Mouse (Mus musculus): ENCODE measurements around the gene Gphn. TPM values are rescaled to one million over a fixed set of nuclear protein-coding genes. Genes with fewer than 3 reads are reported as not detected.

The Gphn gene
- polyA plus RNA-seq, 1 experiment, result 10.3 TPM

DNA sequence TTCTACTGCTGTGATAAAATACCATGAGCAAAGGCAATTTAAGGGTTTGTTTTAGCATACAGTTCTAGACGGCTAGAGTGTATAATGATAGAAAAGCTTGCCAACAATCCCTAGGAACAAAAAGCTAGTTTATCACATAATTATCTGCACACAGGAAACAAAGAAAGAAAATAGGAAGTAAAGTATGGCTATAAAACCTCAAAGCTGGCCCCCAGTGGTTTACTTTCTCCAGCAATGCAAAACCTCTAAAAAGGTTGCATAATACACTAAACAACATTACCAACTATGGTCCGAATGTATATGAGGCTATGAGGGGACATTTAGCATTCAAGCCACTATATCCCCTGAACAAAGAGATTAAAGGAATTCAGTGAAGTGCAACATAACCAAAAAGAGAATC is 405.6 kb downstream of the Gphn start:
- Histone ChIP-seq H3K4me3 (no peak overlapping the region), H3K36me3 (ENCODE audit: control insufficient read depth, insufficient read depth) (no peaks in the 10 kb centered on the region)

DNA sequence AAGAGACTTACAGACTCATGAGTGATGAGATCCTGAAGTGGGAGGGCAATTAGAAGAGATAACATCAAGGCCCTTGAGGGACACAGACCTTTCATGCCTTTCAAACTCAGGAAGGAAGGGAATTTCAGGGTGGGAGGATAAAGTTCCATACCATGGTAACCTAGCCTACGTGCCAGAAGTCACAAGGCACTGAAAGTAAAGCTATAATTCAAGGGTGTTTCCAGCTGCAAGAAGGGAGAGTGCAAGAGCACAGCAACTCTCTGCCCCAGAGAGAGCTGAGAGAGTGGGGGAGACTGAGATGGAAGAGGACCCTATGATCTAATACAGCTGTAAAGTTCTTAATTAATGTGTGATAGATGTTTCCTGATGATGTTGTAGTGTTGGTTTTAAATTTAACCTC is 413.3 kb downstream of the Gphn start:
- Histone ChIP-seq H3ac (ENCODE audit: control insufficient read depth, insufficient read length) (no peak overlapping the region), H3K79me2 (ENCODE audit: control insufficient read depth, insufficient read depth) (no peaks in the 10 kb centered on the region), H3K4me2 (ENCODE audit: low read depth) (no peak overlapping the region), H3K36me3 (ENCODE audit: control insufficient read depth, insufficient read depth) (no peaks in the 10 kb centered on the region), H3K4me3 (no peak overlapping the region), H3K27me3 (ENCODE audit: control insufficient read depth, insufficient read depth, insufficient read length) (no peaks in the 10 kb centered on the region)
- TF ChIP-seq MYOD1 (IDR thresholded peaks at IDR 0.05; ENCODE audit: control insufficient read depth in 1 of 3, insufficient read length in 2 of 3, low read depth in 2 of 3), result no peak
- TF ChIP-seq SRF (IDR thresholded peaks at IDR 0.05; ENCODE audit: control insufficient read depth, insufficient read length, low read depth), result no peak
- TF ChIP-seq CEBPB (IDR thresholded peaks at IDR 0.05; ENCODE audit: insufficient read depth, poor library complexity, severe bottlenecking), result no peak
- no peak for TF ChIP-seq E2F4 (IDR thresholded peaks at IDR 0.05; ENCODE audit: insufficient read depth)
- TF ChIP-seq TCF12 (IDR thresholded peaks at IDR 0.05; ENCODE audit: insufficient read depth, poor library complexity, severe bottlenecking), result no peak
- TF ChIP-seq POLR2A (IDR thresholded peaks at IDR 0.05; ENCODE audit: insufficient read length, low read depth), result no peak
- no peak for TF ChIP-seq USF1 (IDR thresholded peaks at IDR 0.05; ENCODE audit: low read depth)
- TF ChIP-seq REST (IDR thresholded peaks at IDR 0.05; ENCODE audit: insufficient read depth, insufficient read length), result no peak
- no peak for TF ChIP-seq POLR2AphosphoS2 (IDR thresholded peaks at IDR 0.05; ENCODE audit: insufficient read length, low read depth)
- TF ChIP-seq MAX (IDR thresholded peaks at IDR 0.05; ENCODE audit: low read depth), result no peak
- TF ChIP-seq MYOG (IDR thresholded peaks at IDR 0.05; ENCODE audit: control insufficient read depth in 1 of 3, insufficient read depth in 1 of 3, insufficient read length in 2 of 3, low read depth in 2 of 3), result no peak
- no peak for TF ChIP-seq TCF3 (IDR thresholded peaks at IDR 0.05; ENCODE audit: insufficient read length, low read depth)

More for the DNA sequence above, 405.6 kb downstream of the Gphn start:
- no peak overlapping the region for H3ac ChIP-seq (ENCODE audit: control insufficient read depth, insufficient read length)
- TF ChIP-seq POLR2AphosphoS2 (IDR thresholded peaks at IDR 0.05; ENCODE audit: insufficient read length, low read depth) (no peak), TCF3 (IDR thresholded peaks at IDR 0.05; ENCODE audit: insufficient read length, low read depth) (no peak), SRF (IDR thresholded peaks at IDR 0.05; ENCODE audit: control insufficient read depth, insufficient read length, low read depth) (no peak)
- no peaks in the 10 kb centered on the region for H3K27me3 ChIP-seq (ENCODE audit: control insufficient read depth, insufficient read depth, insufficient read length)
- H3K79me2 ChIP-seq (ENCODE audit: control insufficient read depth, insufficient read depth), result no peaks in the 10 kb centered on the region
- no peak overlapping the region for H3K4me2 ChIP-seq (ENCODE audit: low read depth)

DNA sequence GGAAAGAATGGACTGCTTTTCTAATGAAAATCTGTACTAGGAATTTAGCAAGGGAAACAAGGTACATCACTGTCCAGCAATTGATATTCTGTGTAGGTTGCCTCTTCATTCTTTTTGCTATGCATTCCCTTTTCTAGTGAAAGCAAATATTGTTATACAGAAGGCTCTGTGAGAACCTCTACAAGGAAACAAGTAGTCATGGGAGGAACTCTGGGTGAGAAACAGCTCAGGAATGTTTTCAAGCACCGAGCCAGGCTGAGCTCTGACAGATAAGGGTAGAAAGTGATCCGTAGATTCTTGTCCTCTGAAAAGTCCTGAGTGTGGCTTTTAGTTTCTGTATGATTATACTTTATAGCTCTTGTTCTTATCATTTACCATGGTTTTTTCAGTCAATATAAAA is 413.9 kb downstream of the Gphn start:
- Histone ChIP-seq H3K4me3 (no peak overlapping the region), H3K27me3 (ENCODE audit: control insufficient read depth, insufficient read depth, insufficient read length) (no peaks in the 10 kb centered on the region), H3ac (ENCODE audit: control insufficient read depth, insufficient read length) (no peak overlapping the region), H3K79me2 (ENCODE audit: control insufficient read depth, insufficient read depth) (no peaks in the 10 kb centered on the region), H3K36me3 (ENCODE audit: control insufficient read depth, insufficient read depth) (no peaks in the 10 kb centered on the region), H3K4me2 (ENCODE audit: low read depth) (no peak overlapping the region)
- TF ChIP-seq TCF3 (IDR thresholded peaks at IDR 0.05; ENCODE audit: insufficient read length, low read depth), result no peak
- TF ChIP-seq MYOG (IDR thresholded peaks at IDR 0.05; ENCODE audit: control insufficient read depth in 1 of 3, insufficient read depth in 1 of 3, insufficient read length in 2 of 3, low read depth in 2 of 3), result no peak
- TF ChIP-seq CEBPB (IDR thresholded peaks at IDR 0.05; ENCODE audit: insufficient read depth, poor library complexity, severe bottlenecking), result no peak
- TF ChIP-seq MYOD1 (IDR thresholded peaks at IDR 0.05; ENCODE audit: control insufficient read depth in 1 of 3, insufficient read length in 2 of 3, low read depth in 2 of 3), result no peak
- no peak for TF ChIP-seq TCF12 (IDR thresholded peaks at IDR 0.05; ENCODE audit: insufficient read depth, poor library complexity, severe bottlenecking)
- no peak for TF ChIP-seq USF1 (IDR thresholded peaks at IDR 0.05; ENCODE audit: low read depth)
- no peak for TF ChIP-seq SRF (IDR thresholded peaks at IDR 0.05; ENCODE audit: control insufficient read depth, insufficient read length, low read depth)
- no peak for TF ChIP-seq REST (IDR thresholded peaks at IDR 0.05; ENCODE audit: insufficient read depth, insufficient read length)
- TF ChIP-seq E2F4 (IDR thresholded peaks at IDR 0.05; ENCODE audit: insufficient read depth), result no peak
- TF ChIP-seq POLR2AphosphoS2 (IDR thresholded peaks at IDR 0.05; ENCODE audit: insufficient read length, low read depth), result no peak
- TF ChIP-seq POLR2A (IDR thresholded peaks at IDR 0.05; ENCODE audit: insufficient read length, low read depth), result no peak

DNA sequence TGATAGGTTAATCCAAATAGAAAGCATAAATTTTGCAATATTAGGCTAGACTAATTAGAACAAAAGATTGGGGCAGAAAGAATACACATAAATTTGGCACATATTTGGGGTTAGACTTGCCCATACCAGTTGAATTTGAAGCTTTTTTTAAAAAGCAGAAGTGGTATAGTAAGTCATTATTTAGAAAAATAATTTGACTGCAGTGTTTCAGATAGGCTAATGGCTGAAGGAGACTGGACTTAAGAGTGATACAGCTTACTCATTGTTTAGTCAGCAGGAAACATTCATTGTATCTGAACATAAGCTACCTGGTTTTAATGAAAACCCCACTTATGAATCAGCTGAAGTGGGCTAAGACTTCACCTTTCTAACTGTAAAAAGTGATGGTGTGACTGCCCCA is 415.0 kb downstream of the Gphn start:
- Histone ChIP-seq H3K27me3 (ENCODE audit: control insufficient read depth, insufficient read depth, insufficient read length) (no peaks in the 10 kb centered on the region), H3K4me3 (no peak overlapping the region), H3K36me3 (ENCODE audit: control insufficient read depth, insufficient read depth) (no peaks in the 10 kb centered on the region), H3ac (ENCODE audit: control insufficient read depth, insufficient read length) (no peak overlapping the region), H3K79me2 (ENCODE audit: control insufficient read depth, insufficient read depth) (no peaks in the 10 kb centered on the region), H3K4me2 (ENCODE audit: low read depth) (no peak overlapping the region)
- no peak for TF ChIP-seq MYOG (IDR thresholded peaks at IDR 0.05; ENCODE audit: control insufficient read depth in 1 of 3, insufficient read depth in 1 of 3, insufficient read length in 2 of 3, low read depth in 2 of 3)
- TF ChIP-seq TCF12 (IDR thresholded peaks at IDR 0.05; ENCODE audit: insufficient read depth, poor library complexity, severe bottlenecking), result no peak
- TF ChIP-seq MAX (IDR thresholded peaks at IDR 0.05; ENCODE audit: low read depth), result no peak
- TF ChIP-seq REST (IDR thresholded peaks at IDR 0.05; ENCODE audit: insufficient read depth, insufficient read length), result no peak
- no peak for TF ChIP-seq SRF (IDR thresholded peaks at IDR 0.05; ENCODE audit: control insufficient read depth, insufficient read length, low read depth)
- TF ChIP-seq POLR2A (IDR thresholded peaks at IDR 0.05; ENCODE audit: insufficient read length, low read depth), result no peak

DNA sequence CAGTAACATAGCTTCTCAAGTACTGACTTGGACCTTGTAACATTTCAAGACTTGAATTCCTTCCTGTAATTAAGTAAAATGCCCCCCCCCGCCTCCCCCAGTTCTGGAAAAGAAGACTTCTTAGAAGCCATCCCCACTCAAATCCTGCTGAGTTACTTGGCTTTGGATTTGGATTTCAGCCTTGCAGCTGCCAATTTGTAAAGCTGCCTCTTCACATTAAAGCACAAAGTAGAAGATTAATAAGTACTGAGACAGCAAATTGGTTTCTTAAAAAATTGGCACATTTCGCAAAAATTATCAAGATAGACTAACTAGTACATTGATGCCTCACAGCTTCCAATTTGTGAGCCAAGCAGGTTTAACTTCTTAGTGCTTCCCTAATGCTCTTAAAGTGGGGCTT is 417.5 kb downstream of the Gphn start:
- Histone ChIP-seq H3K36me3 (ENCODE audit: control insufficient read depth, insufficient read depth) (no peaks in the 10 kb centered on the region), H3K27me3 (ENCODE audit: control insufficient read depth, insufficient read depth, insufficient read length) (no peaks in the 10 kb centered on the region), H3K79me2 (ENCODE audit: control insufficient read depth, insufficient read depth) (no peaks in the 10 kb centered on the region), H3K4me2 (ENCODE audit: low read depth) (no peak overlapping the region), H3K4me3 (no peak overlapping the region), H3ac (ENCODE audit: control insufficient read depth, insufficient read length) (no peak overlapping the region)
- no peak for TF ChIP-seq TCF3 (IDR thresholded peaks at IDR 0.05; ENCODE audit: insufficient read length, low read depth)
- TF ChIP-seq REST (IDR thresholded peaks at IDR 0.05; ENCODE audit: insufficient read depth, insufficient read length), result no peak
